Mouse (Mus musculus) layer of hippocampus, postnatal 25 days (tissue): ENCODE results near the gene Ddx25. TPM values are rescaled to one million over a fixed set of nuclear protein-coding genes. Genes with fewer than 3 reads are reported as not detected.

Source experiments
- DNase-seq, 2 experiments: peaks; one replicate each; pipeline ENCODE4 v3.0.0; 2022; ENCODE audit warnings: mixed read lengths in 2 of 2, low spot score in 1 of 2; ENCODE audit errors: extremely low spot score in 1 of 2
- total RNA-seq, 2 experiments: library from RNA; stranded (reverse); gene quantifications; 2 replicates each; pipeline ENCODE4 v1.2.3; 2021

Gene Ddx25
- total RNA-seq, 2 experiments from 2014 or later: 14.1 to 14.9 TPM

DNA sequence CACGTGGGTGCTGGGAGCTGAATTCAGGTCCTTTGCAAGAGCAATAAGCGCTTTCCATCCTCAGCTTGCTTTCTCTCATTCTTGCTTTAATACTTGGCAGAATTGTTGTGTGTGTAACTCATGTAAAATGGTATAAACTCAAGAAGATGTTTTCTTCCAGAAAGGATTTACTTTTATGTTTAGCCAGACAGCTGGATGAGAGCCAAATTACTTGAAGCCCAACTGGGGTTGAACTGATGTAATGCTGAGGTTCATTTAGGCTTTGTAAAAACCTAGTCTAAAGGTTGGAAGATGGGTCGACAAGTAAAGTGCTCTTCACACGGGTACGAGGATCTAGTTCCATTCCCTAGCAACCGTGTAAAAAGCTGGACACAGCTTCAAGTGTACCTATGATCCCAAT, 58.4 kb downstream of the Ddx25 start:
- DNase-seq: no peak

DNA sequence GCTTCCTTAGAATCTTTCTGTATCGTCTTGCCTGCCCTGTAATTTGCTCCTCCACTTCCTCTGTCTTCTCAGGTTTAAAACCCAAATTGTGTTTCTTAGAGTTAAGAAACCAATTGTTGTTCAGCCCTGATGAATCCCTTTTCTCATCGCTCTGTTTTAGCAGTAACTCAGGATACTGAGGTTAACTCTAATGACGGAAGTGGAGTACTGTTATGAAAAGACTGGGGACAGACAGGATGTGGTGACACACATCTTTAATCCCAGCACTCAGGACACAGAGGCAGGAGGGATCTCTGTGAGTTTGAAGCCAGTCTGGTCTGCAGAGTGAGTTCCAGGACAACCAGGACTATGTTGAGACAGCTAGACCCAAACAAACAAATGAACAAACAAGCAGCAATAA, 62.9 kb downstream of the Ddx25 start:
- DNase-seq: no peak

- no peak for DNase-seq
Observed at GRCm38 (mm10) chr9:35494937-35495336, 63.4 kb downstream of the Ddx25 start.

GRCm38 (mm10) chr9:35493733-35494092, 64.6 kb downstream of the Ddx25 start:
- no peak for DNase-seq

DNA sequence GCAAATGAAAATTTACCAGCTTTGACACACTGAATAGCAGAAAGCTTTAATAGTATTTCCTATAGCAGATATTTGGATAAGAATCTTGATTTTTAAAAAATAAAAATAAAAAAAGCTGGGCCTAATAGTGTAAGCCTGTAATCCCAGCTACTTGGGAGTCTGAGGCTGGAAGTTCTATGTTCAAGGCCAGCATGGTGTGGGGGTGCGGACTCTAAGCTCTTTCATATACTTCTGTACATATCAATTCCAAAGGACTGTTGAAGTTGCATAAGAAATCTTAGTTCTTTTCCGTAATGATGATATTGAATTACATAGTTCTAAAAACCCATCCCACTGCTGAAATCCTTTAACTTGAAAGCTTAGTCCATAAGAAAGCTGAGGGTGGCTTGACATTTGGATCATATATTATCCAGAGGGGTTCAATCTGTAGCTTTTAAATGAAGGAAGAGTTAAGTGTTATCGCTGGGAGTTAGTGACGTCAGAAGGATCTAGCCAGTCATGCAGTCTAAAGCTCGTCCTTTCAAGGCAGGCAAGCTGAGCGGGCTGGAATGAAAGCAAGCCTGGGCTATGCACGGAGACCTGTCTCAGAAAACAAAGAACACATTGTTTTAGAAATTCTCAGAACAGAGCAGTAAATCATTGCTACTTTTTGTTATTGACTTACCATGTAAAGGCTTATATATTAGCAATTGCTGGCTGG, 65.1 kb downstream of the Ddx25 start:
- DNase-seq: no peak

DNA sequence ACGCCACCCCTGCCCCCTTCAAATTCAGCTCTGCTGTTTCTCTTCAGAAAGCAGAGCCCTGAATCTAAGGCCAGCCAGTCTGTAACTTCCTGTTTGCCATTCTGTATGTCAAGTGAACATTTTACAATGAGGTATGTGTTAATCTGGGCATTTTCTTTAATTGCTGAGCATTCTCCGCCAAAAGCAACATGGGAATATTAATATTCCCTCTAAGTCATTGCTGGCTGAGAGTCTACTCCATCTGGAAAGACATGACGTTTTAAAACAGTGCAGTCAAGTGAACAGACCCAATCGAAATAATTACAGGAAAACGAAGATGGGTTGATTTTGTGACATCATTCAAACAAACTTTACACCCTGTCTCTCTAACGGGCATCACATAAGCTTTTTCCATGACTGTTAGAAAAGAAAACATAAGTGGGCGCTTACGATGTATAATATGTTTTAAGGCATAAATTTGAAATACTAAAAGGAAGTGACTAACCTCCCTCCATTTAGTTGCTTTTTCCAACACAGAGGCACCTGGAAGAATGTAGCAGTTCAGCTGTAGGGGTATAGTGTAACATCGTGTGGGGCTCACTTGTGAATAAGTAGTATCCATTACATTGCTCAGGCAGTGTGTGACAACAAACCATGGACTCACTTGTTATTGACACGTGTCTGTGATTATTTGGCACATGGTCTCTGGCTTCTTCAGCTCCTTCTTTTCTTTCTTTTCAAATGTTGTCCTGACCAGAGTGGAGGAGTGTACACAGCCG, 67.0 kb downstream of the Ddx25 start:
- no peak for DNase-seq

- DNase-seq: no peak
Observed at GRCm38 (mm10) chr9:35488496-35488895, 69.8 kb downstream of the Ddx25 start.

Other genes with a start within 250 kb of the Ddx25 start
- 10 to 100 TPM in 1 of 2 experiments, 1 to 10 TPM in 1; 9.5 to 15.8 TPM for gene Cdon, start 137.4 kb downstream of the Ddx25 start, total RNA-seq
- gene Gm1113, start 40.3 kb downstream of the Ddx25 start, total RNA-seq: not detected
- 10 to 100 TPM; 11.3 to 12.0 TPM for gene Pus3, start 67 bp upstream of the Ddx25 start, total RNA-seq
- 1 to 10 TPM in 1 of 2 experiments, under 1 TPM in 1; 0.62 to 1.5 TPM for gene Pate2, start 11.8 kb upstream of the Ddx25 start, total RNA-seq
- 10 to 100 TPM; 12.9 to 13.1 TPM for gene Hyls1, start 11.9 kb upstream of the Ddx25 start, total RNA-seq
- not detected for gene Pate4, start 53.4 kb upstream of the Ddx25 start, total RNA-seq
- gene Pate3, start 89.7 kb upstream of the Ddx25 start, total RNA-seq: not detected
- not detected for gene Pate1, start 128.9 kb upstream of the Ddx25 start, total RNA-seq
- not detected for gene Gm17677, start 182.5 kb upstream of the Ddx25 start, total RNA-seq
- gene Gm17727, start 219.6 kb upstream of the Ddx25 start, total RNA-seq: not detected
- gene Gm27235, start 231.6 kb upstream of the Ddx25 start, total RNA-seq: not detected
- not detected for gene D730048I06Rik, start 231.6 kb upstream of the Ddx25 start, total RNA-seq